Mouse (Mus musculus): ENCODE data around the gene D11Wsu47e.

DNA sequence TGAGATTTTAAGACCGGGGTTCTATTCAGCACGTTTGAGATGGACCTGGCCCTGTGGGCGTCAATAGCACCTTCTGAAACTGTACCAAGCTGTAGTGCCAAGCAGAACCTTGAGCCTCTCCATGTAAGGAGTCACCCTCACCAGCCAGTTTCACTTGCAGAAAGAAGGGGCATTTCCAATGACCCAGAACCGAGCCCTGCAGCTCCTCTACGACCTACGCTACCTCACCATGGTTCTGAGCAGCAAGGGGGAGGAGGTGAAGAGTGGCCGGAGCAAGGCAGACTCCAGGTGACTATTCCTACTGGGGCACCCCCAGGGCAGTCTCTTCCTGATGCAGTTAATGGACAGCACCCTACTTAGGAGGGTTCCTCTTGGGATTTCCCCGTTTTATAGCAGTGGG, 25.9 kb upstream of the D11Wsu47e start:
- TF ChIP-seq CTCF (IDR thresholded peaks at IDR 0.05; ENCODE audit: low read depth) (no peak), EP300 (IDR thresholded peaks at IDR 0.05; ENCODE audit: low read depth) (no peak)

All from liver, embryonic 14.5 days (tissue).